Mouse (Mus musculus): ENCODE data around the gene Lctl.
A peak's percentile ranks its signal among the peaks of the same experiment; 100 is the strongest.

Gene Lctl

DNA sequence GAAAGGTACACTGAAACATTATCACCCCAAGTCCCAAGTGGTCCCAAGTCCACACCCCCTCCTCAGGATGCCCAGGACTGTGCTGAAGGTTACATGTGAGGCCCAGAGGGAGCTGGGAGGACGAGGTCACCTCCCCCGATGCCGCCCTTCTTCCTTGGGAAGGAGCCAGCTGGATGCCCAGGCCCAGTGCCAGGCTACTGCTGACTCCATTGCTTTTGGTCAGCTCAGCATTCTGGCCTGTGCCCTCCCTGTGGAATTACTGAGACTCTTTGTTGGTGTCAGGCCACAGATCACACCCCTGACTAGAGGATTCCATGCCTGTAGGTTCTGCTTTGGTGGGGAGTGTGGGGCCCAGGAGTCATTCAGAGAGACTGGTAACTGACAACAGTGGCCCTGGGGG, at the start of gene Lctl:
Gene Lctl (plus strand): TSS at position 272 of the 400 bp plus-strand sequence.
- no peak for DNase-seq

DNA sequence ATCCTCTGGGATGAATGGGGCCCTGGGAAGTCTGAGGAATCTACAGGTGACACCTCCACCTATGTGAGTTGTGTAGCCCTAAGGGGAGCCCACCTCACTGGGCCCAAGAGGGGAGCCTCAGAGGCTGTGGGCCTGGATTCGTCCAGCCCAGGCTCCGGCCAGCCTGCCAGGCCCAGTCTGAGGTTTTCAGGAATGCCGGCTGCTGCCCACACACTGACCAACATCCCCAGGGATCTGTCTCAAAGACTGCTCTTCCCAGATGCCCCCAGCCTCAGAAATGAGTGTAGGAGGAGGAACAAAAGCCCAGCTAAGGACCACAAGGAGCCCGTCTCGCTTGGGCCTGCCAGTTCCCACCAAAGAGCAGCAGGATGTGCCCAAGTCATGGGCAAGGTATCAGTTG, 49.2 kb upstream of the Lctl start:
- DNase-seq: no peak

DNA sequence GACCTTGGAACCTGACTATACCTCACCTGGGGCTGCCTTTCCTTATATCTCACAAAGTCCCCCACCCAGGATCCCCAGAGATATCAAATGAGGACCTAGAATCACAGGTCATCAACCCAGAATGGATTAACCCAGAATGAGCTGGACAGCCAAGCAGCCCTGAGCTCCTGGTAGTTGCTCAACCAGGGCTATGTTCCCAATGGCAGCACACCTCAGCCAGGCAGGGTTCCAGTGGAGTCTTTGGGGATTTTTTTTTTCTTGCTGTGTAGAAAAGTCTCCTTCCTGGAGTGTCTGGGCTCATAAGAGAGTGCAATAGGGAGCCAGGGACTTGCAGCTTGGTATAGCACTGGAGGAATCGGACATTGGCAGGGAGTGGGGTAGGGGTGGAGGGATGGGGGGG, 48.4 kb upstream of the Lctl start:
- DNase-seq: no peak

DNA sequence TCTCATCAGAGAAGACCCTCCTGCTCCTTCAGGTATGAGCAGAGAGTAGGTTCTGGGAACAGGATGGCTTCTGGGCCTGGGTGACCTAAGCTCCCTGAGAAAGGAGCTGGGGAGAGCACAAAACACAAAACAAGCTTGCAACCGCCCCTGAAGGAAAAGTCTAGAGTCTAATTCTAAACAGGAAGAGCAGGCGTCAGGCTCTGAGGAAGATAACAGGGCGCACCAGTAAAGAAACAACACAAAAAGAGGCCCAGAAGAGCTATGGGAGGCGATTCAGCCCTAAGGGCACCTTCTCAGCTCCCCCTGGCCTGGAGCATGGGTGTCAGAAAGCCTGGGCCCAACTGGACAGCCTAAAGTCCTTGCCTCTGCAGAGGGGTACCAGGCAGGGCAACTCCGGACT, 47.8 kb upstream of the Lctl start:
- DNase-seq: no peak

DNA sequence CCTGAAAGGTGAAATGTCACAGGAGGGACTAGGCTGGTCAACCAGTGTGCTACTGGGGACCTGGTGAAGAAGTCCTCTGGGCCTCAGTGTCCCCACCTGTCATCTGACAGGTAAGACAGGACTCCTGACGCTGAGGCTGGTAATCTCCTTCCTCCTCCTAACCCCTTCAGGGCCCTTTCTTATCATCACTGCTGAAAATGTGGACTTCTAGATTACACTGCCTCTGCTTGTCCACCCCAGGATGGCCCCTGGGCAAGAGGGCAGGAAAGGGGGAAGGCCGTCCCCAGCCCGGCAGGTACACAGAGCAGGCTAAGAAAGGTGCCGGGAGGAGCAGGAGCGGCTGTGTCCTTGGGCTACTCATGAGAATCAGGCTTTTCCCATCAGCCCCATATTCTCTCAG, 46.3 kb upstream of the Lctl start:
- DNase-seq: no peak

DNA sequence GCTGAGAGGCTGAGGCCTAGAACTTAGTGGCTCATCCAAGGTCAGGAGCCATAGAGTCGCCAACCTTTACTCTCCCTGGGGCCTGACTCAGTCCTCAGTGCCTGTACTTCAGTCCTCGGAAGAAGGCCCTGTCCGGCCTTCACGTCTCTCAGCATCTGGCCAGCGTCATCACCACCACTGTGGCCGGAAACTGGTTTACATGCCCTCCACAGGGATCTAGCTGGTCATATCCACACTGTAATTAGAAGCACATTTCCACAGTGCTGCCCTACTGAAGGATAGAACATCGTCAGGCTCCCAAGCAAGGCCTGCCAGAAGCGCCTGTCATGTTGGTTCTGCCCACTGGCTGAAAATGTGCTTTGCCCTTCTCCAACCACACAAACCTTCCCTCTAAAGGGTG, 42.1 kb upstream of the Lctl start:
- DNase-seq: no peak

DNA sequence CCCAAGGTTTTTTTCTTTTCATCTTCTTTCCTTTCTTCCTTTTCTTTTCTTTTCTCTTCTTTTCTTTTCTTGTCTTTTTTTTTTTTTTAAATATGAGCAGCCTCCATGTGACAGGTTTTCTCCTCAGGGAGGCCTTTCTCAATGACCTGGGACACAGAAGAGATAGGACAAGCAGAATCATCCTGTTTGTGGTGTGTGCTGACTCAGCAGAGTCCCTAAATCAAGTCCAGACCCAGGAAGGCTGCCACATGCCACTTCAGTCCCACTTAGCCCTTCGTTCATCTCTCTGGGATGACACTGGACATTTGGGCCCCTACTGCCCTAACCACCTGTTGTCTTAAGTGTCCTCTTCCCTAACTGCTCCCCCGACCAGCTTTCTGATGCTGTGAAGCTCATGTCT, 40.5 kb upstream of the Lctl start:
- no peak for DNase-seq

DNA sequence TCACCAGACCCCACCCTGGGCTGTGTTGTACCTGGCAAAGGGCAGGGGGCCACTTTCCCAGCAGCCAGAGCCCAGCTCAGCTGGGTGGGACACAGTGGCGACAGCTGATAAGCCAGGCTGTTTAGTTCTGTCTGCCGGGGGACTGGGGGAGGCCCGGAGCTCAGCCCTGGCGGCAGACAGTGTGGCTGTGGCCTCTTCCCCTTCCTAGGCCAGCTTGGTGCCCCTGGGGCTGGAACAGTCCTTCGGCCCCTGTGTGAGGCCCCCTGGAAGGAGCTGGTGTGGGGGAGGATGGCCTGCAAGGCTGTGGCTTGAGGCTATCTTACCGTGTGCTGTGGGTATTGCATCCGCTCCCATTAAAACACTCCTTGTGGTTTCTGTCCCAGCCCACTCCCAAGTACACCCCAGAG, 38.6 kb upstream of the Lctl start:
- DNase-seq: no peak

DNA sequence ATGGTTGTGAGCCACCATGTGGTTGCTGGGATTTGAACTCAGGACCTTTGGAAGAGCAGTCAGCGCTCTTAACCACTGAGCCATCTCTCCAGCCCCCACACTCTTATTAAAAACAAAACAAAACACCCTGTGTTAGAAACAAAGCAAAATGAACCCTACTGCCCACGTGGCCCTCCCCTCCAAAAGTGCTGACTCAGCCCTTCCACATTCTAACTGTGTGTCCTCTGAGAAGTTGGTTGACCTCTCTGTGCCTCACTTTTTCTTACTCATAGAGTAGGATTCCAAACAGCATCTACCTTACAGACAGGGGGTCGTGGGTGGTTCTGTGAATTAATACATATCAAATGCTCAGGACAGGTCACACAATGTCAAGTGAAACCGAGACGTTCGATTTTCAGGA, 37.0 kb upstream of the Lctl start:
- DNase-seq: no peak

DNA sequence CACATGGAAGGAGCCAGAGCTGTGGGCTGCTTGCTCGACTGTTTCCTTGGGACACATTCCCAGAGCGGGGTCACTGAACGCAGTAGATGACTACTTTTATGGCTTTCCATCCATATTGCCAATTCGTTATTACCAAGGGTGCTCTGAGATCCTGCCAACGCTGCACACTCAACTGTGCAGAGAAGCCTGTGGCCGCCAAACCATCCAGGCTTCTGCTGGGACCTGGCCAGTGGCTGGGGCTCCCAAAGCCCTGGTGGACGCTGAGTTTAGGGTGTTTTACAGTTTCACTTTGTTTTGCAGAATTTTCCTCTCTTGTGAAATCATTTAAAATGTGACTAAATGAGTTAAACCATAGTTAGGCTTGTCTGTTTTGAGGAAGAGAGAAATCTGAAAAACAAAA, 32.7 kb upstream of the Lctl start:
- no peak for DNase-seq

DNA sequence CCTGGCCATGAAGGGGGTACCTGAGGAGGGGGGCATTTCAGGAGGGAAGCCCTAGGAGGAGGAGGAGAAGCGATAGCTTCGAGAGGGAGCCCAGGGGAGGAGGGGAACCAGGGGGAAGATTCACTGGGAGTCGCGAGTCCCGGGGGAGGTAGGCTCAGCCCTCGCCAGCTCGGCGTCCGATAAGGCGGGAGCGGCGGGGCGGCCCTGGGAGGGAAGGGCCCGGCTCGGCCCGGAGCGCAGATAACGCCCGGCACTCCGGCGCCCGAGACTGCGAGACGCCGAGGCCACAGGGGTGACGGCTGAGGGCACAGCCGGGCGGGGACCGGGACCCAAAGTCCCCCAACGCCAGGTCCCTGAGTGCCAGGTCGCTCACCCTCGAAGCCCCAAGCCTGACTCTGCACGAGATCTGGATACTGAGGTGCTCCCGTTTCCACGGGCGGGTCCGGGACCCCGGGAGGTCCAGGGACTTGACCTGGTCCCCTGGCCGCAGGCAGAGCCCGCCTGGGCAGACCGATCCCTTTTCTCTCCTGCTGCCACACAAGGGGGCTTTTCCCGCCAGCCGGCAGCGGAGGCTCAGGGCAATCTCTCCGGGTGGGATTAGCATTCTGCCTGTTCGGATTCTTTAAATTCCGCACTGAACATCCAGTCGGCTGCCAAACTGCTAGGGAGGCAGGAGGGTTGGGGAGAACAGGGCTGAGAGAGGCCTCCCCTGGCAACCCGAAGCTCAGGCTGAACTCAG, 32.1 kb upstream of the Lctl start:
- peak; percentile 60 for DNase-seq

DNA sequence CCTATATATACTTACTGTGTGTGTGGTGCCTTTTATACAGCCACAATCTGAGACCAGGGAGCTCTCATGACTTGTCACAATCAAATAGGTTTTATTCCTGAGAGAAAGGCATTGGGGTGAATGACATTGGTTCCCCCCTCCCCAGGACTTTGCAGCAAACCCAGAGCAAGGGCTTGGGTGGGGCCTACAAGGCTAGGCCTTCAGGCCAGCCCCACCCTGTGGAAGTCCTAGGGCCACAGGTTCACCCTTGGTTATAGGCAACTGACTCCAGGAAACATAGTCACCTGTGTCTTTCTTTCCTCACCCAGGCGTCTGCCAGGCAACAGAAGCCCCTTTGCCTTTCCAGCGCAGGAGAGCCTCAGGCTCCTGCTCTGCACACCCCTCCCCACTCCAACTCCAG, 31.0 kb upstream of the Lctl start:
- DNase-seq: no peak

DNA sequence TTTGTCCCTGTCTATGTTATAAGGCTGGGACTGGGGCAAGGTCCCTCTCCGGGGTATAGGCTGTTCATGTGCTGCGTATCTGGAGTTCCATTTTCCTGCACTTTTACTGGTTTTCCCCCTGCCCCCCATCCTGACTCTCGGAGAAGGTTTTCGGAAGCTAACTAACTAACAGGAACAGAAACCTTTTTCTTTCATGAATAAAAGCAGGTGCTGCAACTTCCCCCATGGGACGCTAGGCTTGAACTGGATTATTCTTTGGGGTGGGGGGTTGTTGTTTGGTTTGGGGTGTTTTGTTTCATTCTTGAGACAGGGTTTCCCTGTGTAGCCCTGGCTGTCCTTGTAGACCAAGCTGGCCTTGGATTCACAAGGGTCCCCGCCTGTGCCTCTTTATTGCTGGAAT, 30.4 kb upstream of the Lctl start:
- DNase-seq: no peak

DNA sequence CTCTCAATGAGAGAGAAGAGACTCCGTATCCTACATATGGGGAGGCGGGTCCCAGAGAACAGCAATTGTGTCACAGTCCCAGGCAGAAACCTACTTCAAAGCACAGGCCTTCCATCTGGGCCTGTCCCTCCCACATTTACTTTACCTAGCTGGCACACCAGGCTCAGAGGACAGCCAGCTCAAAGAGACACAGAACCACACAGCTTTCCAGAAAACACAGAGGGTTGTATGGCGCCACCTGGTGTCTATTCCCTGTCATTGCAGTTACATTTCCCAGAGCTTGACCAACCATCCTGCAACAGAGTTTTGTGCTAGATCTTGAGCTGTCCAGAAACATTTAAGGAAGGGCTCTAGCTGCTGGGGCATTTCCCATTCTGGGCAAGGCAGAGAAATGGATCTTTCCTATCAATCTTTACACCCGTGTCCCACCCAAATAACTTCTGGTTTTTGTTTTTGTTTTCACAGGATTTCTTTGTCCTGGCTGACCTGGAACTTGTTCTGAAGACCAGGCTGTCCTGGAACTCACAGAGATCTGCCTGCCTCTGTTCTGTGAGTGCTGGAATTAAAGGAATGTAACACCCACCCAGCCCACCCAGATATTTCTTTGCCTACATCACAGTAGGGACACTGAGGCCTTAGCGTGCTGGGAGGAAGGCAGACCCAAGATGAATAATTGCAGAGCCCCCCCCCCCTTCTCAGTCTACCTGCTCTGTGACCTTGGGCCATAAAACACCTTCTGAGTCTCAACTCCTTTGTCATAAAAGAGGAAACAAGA, 29.3 kb upstream of the Lctl start:
- DNase-seq: peak; percentile 88

DNA sequence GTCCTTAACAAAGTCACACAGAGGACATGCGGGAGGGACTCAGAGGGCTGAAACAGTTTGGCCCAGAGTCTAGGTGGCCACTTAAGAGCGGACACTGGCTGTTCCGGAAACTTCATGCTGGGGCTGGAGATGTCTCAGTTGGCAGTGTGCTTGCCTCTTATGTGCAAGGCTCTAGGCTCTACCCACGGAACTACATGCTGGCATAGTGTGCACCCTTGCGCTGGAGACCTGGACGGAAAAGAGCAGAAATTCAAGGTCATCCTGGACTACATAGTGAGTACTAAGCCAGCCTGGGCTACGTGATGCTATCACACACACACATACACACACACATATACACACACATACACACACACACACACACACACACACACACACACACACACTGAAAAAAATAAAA, 28.6 kb upstream of the Lctl start:
- DNase-seq: no peak

DNA sequence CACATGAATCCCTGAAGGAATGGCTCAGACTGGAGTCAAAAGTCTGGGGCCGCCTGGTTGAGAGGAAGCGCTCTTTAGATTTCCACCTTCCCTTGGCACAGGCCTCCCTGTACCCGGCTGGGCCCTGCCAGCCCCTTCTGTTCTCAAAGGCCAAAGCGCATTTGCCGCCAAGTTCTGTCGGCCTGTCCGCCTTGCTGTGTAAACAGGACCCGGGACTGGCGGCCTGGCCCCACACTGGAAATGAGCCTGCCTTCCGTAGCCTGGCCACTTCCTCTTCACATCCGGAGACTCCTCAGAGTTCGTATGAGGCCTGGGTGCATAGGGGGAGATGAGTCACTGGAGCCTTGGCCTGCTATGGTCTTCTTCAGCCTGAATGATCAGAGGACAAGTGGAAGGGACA, 27.9 kb upstream of the Lctl start:
- no peak for DNase-seq

DNA sequence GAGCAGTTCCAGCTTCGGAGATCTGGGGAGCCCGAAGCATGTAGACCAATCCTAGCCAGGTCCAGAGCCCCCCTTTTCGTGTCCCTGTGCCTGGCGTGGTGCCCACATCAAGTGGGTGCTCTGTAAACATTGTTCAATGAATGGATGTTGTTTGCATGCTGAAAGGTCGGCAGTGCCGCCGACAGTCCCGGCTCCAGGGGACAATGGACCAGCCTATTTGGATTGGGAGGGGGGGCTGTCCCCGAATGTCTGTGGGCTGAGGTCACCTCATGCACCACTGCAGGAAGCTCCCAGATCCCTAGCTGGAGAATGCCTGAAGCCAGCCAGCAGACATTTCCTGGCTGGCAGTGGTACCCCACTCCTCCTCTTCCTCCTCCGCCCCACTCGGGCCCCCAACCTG, 22.9 kb upstream of the Lctl start:
- DNase-seq: peak; percentile 89

DNA sequence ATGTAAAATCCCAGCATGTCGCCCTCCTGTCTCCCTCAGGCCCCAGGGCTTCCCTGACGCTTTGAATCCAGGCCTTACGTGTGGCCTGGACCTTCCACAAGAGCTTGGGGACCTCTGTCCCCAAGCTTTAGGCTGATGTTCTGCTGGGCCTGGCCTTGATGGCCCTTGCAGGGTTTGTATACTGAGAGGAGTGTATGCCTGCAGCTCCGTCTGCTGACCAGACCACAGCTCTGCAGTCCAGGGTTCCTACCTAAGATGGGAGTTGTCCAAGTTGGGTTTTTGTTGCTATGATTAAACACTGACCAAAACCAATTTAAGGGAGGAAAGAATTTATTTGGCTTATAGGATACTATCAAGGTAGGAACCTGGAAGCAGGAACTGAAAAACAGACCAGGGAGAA, 18.7 kb upstream of the Lctl start:
- DNase-seq: no peak

DNA sequence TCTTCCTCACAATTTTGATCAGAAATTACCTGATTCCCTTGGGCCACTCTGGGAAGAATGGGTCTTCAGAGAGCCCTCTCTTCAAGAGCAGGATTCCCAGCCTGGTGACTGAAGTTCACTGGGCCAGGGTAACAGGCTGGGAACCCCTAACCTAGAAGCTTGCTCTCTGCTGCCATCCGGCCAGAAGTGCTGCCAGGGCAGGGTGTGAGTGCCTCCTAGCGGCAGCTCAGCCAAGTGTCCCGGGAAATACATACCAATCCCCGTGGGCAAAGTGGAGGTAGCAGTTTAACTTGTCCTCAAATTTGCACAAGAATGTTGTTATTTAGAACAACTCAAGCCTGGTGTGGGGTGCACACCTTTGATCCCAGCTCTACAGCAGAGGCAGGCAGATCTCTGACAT, 16.5 kb upstream of the Lctl start:
- DNase-seq: peak; percentile 79

DNA sequence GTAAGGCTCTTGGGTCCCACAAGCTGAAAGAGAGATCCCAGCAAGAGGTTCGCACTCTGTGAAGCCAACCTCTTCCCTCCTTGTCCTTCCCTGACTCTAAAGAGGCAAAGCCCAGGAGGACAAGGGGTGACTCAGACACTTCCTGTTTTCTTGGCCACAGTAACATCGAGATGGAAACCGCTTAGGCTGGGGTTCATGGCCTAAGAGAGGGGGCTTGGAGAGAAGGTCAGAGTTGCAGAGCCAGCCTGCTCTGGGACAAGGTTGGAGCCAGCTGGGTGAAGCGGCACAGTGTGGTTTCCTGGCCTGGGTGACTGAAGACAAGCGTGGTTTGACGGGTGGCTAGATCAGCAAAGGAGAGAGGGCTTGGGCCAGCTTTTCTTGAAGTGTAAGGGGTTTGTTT, 11.6 kb upstream of the Lctl start:
- no peak for DNase-seq

DNA sequence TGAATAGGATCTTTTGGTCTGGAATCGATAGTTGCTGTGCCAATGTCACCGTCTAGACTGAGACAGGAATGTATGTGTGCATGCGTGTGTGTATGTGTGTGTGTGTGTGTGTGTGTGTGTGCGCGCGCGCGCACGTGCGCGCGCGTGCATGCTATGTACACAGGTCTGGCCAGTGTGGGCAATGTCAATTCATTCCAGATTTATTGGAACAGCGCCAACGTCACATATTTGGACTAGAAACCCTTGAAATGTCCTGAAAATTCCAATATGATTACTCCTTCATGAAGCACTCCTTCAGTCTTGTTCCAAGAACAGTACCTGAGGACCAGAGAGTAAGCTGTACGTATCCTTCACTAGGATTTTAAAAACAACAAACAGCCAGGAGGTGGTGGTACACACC, 6.4 kb upstream of the Lctl start:
- DNase-seq: no peak

DNA sequence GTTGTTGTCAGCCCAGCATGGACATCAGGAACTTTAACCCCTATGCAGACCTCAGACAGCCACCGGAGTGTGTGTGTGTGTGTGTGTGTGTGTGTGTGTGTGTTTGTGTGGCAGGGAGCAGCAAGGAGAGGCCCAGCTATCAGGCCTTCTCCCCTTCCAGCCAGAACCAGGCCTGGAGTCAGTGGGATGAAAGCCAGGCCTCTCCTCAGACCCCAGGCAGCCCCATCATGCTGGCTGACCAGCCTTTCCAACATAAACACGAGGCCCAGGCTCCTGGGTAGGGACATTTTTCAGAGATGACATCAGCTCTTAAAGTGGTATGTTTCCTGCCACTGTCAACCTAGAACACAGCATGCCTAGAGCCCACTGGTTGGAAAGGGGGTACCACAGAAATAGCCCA, 2.3 kb upstream of the Lctl start:
- DNase-seq: no peak

DNA sequence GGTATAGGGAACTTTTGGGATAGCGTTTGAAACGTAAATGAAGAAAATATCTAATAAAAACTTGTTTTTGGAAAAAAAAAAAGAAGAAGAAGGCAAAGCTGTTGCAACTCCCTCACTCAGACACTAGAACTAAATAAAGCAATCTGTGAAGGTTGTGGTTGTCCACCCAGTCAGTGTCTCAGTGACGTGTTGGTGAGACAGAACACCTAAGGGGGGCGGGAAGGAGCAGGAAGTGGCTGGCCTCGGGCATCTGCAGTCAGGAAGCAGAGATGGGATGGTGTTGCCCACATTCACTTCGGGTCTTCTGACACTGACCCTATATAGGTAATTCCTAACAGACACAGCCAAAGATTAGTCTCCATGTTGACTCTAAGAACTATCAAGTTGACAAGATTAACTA, 1.2 kb upstream of the Lctl start:
- DNase-seq: no peak

DNA sequence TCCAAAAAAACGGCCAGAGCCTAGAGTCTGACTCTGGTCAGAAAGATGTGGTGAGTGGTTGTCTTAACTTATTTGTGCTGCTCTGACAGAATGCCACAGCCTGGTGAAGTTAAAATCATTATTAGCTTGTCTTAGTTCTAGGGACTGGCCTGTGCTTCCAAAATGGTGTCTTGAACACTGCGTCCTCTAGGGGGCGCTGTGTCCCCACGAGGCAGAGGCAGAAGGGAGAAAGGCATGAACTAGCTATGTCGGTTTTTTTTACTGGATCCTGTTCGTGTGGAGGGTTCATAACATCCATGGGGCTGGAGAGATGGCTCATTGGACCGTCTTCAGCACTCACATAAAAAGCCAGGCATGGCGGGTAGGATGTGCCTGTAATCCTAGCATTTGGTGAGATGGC, 3.0 kb downstream of the Lctl start:
- peak; percentile 68 for DNase-seq
